Comparison of ENCODE assay signal across 7 mouse cellular contexts in genomic region chr3:104789312-104789605, GRCm38 (mm10). TPM values are rescaled to one million over a fixed set of nuclear protein-coding genes. Genes with fewer than 3 reads are reported as not detected.
DNase-seq lines count a peak whose midpoint lies in the region; ATAC-seq and TF ChIP-seq lines count a peak whose summit lies in the region.

No protein-coding gene starts in this region.

- no peak for DNase-seq in spleen, adult 2 months (ENCODE audit: low read depth in 1 of 2, low spot score in 2 of 2)
- DNase-seq in spleen, postnatal 4 days (ENCODE audit: low spot score in 2 of 2), result no peak
- no peak for DNase-seq in forebrain, embryonic 14.5 days (ENCODE audit: low spot score)
- DNase-seq in right cerebral cortex, postnatal 36 days (ENCODE audit: low spot score in 2 of 2), result no peak

- H3K9ac ChIP-seq in forebrain, embryonic 14.5 days (ENCODE audit: low read length), result peak overlapping the region; percentile 68
- H3K9ac ChIP-seq in limb, embryonic 15.5 days, result peak overlapping the region; percentile 64
- H3K9ac ChIP-seq in stomach, embryonic 15.5 days, result peak overlapping the region; percentile 74

- WGBS in spleen, adult 2 months, result 46% methylated on average over 10 of the region's 10 CpGs
- under 1% methylated on average over 10 of the region's 10 CpGs for WGBS in forebrain, embryonic 14.5 days
- 1% methylated on average over 10 of the region's 10 CpGs for WGBS in limb, embryonic 15.5 days
- WGBS in stomach, embryonic 15.5 days, result 3% methylated on average over 10 of the region's 10 CpGs

- TF ChIP-seq POLR2A in spleen, adult 2 months (IDR thresholded peaks at IDR 0.05; ENCODE audit: low read depth, low read length), result no peak

- no peak overlapping the region for H3K27ac ChIP-seq in spleen, adult 2 months (ENCODE audit: insufficient read depth, low read length)
- peak overlapping the region; percentile 21; the same call in 1 of the 2 replicates for H3K27ac ChIP-seq in forebrain, embryonic 14.5 days (ENCODE audit: low read depth, low read length)
- peak overlapping the region; percentile 89 for H3K27ac ChIP-seq in limb, embryonic 15.5 days
- peak overlapping the region; percentile 89 for H3K27ac ChIP-seq in stomach, embryonic 15.5 days

- H3K4me3 ChIP-seq in spleen, adult 2 months (ENCODE audit: extremely low read depth, insufficient read depth, insufficient read length), result peak overlapping the region; percentile 58
- H3K4me3 ChIP-seq in forebrain, embryonic 14.5 days (ENCODE audit: low read depth, low read length), result peak overlapping the region; percentile 49
- peak overlapping the region; percentile 75 for H3K4me3 ChIP-seq in limb, embryonic 15.5 days
- H3K4me3 ChIP-seq in stomach, embryonic 15.5 days (replicated peaks), result peak overlapping the region; percentile 74

- 0 out of 2 replicates have a peak, but pooled peaks cover 2% of the 10 kb centered on the region for H3K27me3 ChIP-seq in spleen, adult 2 months (ENCODE audit: control insufficient read depth, insufficient read depth, low read length)
- peaks cover 7% of the 10 kb centered on the region; the same call in 1 of the 2 replicates for H3K27me3 ChIP-seq in forebrain, embryonic 14.5 days (replicated peaks; ENCODE audit: control insufficient read depth, insufficient read depth, low read length)
- peaks cover 8% of the 10 kb centered on the region for H3K27me3 ChIP-seq in limb, embryonic 15.5 days
- H3K27me3 ChIP-seq in stomach, embryonic 15.5 days (replicated peaks), result no peaks in the 10 kb centered on the region

- peak; percentile 32; the same call in 1 of the 2 replicates for ATAC-seq in forebrain, embryonic 14.5 days
- ATAC-seq in limb, embryonic 15.5 days (ENCODE audit: insufficient number of reproducible peaks, low FRiP score, low TSS enrichment, low read depth), result 0 out of 2 replicates have a peak, but pooled peaks have one; percentile 1
- ATAC-seq in stomach, embryonic 15.5 days (ENCODE audit: insufficient read depth, low FRiP score, low read depth), result peak; percentile 19; the same call in 1 of the 2 replicates
- no peak for ATAC-seq in inflammation-experienced regulatory T-cells, adult 6 months

- H3K4me1 ChIP-seq in spleen, adult 2 months (ENCODE audit: control insufficient read depth, insufficient read depth, insufficient read length), result peaks cover 7% of the 10 kb centered on the region; the same call in 1 of the 2 replicates
- peaks cover 11% of the 10 kb centered on the region; the same call in 1 of the 2 replicates for H3K4me1 ChIP-seq in forebrain, embryonic 14.5 days (ENCODE audit: control insufficient read depth, insufficient read depth, low read length)
- peaks cover 50% of the 10 kb centered on the region for H3K4me1 ChIP-seq in limb, embryonic 15.5 days
- peaks cover 46% of the 10 kb centered on the region for H3K4me1 ChIP-seq in stomach, embryonic 15.5 days

- no peak for TF ChIP-seq CTCF in spleen, adult 2 months (IDR thresholded peaks at IDR 0.05; ENCODE audit: extremely low read depth, insufficient read depth, insufficient read length, insufficient replicate concordance)

- no peaks in the 10 kb centered on the region for H3K36me3 ChIP-seq in spleen, adult 2 months (ENCODE audit: control insufficient read depth, insufficient read depth, low read length)
- H3K36me3 ChIP-seq in forebrain, embryonic 14.5 days (ENCODE audit: control insufficient read depth, insufficient read depth, low read length), result peaks cover 4% of the 10 kb centered on the region; the same call in 1 of the 2 replicates
- peaks cover 12% of the 10 kb centered on the region for H3K36me3 ChIP-seq in limb, embryonic 15.5 days
- 0 out of 2 replicates have a peak, but pooled peaks cover 3% of the 10 kb centered on the region for H3K36me3 ChIP-seq in stomach, embryonic 15.5 days

- no peaks in the 10 kb centered on the region for H3K9me3 ChIP-seq in forebrain, embryonic 14.5 days (replicated peaks; ENCODE audit: control insufficient read depth, low read length)
- H3K9me3 ChIP-seq in limb, embryonic 15.5 days, result no peaks in the 10 kb centered on the region
- H3K9me3 ChIP-seq in stomach, embryonic 15.5 days, result no peaks in the 10 kb centered on the region

- H3K4me2 ChIP-seq in forebrain, embryonic 14.5 days (ENCODE audit: low read length), result peak overlapping the region; percentile 96
- H3K4me2 ChIP-seq in limb, embryonic 15.5 days, result peak overlapping the region; percentile 72
- H3K4me2 ChIP-seq in stomach, embryonic 15.5 days, result peak overlapping the region; percentile 65

RNA-seq across cellular contexts. Expression of gene Rhoc, which starts 1.1 kb away (rescaled TPM):
- 15.1 and 18.0 TPM in 2 replicates for polyA plus RNA-seq in spleen, adult 2 months (2012; rRNA removed)
- polyA plus RNA-seq in forebrain, embryonic 14.5 days (2014; fragmentation: Nextera tagmentation; extraction: Ambion mirVana), result 53.3 and 62.4 TPM in 2 replicates
- polyA plus RNA-seq in limb, embryonic 15.5 days (2015; fragmentation: Nextera tagmentation; extraction: Ambion mirVana), result 193 and 202 TPM in 2 replicates
- polyA plus RNA-seq in stomach, embryonic 15.5 days (2015; fragmentation: Nextera tagmentation; extraction: Ambion mirVana), result 156 and 157 TPM in 2 replicates
- polyA plus RNA-seq in inflammation-experienced regulatory T-cells, adult 6 months (2017; shearing (Covaris generic)), result 10 to 100 TPM in 1 of 3 experiments, 1 to 10 TPM in 2; 1.2 to 14.7 (median 2.5) TPM

RNA-seq across cellular contexts. Expression of gene Fam19a3, which starts 7.6 kb away (rescaled TPM):
- polyA plus RNA-seq in spleen, adult 2 months (2012; rRNA removed), result 0.21 and 0.23 TPM in 2 replicates
- 0.05 and 0.06 TPM in 2 replicates for polyA plus RNA-seq in forebrain, embryonic 14.5 days (2014; fragmentation: Nextera tagmentation; extraction: Ambion mirVana)
- polyA plus RNA-seq in limb, embryonic 15.5 days (2015; fragmentation: Nextera tagmentation; extraction: Ambion mirVana), result 0.15 and 0.20 TPM in 2 replicates
- 0.10 and 0.21 TPM in 2 replicates for polyA plus RNA-seq in stomach, embryonic 15.5 days (2015; fragmentation: Nextera tagmentation; extraction: Ambion mirVana)
- polyA plus RNA-seq in inflammation-experienced regulatory T-cells, adult 6 months (2017; shearing (Covaris generic)), result 1 to 10 TPM in 1 of 3 experiments, under 1 TPM in 2; 0.40 to 1.5 (median 0.50) TPM

RNA-seq across cellular contexts. Expression of gene Ppm1j, which starts 8.4 kb away (rescaled TPM):
- 13.1 and 15.8 TPM in 2 replicates for polyA plus RNA-seq in spleen, adult 2 months (2012; rRNA removed)
- polyA plus RNA-seq in forebrain, embryonic 14.5 days (2014; fragmentation: Nextera tagmentation; extraction: Ambion mirVana), result 0.62 and 0.69 TPM in 2 replicates
- polyA plus RNA-seq in limb, embryonic 15.5 days (2015; fragmentation: Nextera tagmentation; extraction: Ambion mirVana), result 4.6 and 5.5 TPM in 2 replicates
- polyA plus RNA-seq in stomach, embryonic 15.5 days (2015; fragmentation: Nextera tagmentation; extraction: Ambion mirVana), result 3.1 and 4.1 TPM in 2 replicates
- 10 to 100 TPM; 19.0 to 23.8 (median 22.1) TPM for polyA plus RNA-seq in inflammation-experienced regulatory T-cells, adult 6 months (2017; shearing (Covaris generic))

RNA-seq across cellular contexts. Expression of gene Mov10, which starts 29.1 kb away (rescaled TPM):
- 13.5 and 15.1 TPM in 2 replicates for polyA plus RNA-seq in spleen, adult 2 months (2012; rRNA removed)
- polyA plus RNA-seq in forebrain, embryonic 14.5 days (2014; fragmentation: Nextera tagmentation; extraction: Ambion mirVana), result 4.7 and 4.9 TPM in 2 replicates
- polyA plus RNA-seq in limb, embryonic 15.5 days (2015; fragmentation: Nextera tagmentation; extraction: Ambion mirVana), result 48.7 and 50.7 TPM in 2 replicates
- polyA plus RNA-seq in stomach, embryonic 15.5 days (2015; fragmentation: Nextera tagmentation; extraction: Ambion mirVana), result 86.1 and 95.2 TPM in 2 replicates
- polyA plus RNA-seq in inflammation-experienced regulatory T-cells, adult 6 months (2017; shearing (Covaris generic)), result 10 to 100 TPM; 24.0 to 29.1 (median 26.9) TPM
